Mouse (Mus musculus) C2C12 (cell line): ENCODE results near the gene Enpp3.
A peak's percentile ranks its signal among the peaks of the same experiment; 100 is the strongest.

Experiments
- CTCF ChIP-seq: IDR thresholded peaks from one replicate; pipeline ENCODE4 v1.5.1; 2011; ENCODE audit not compliant: control insufficient read depth, insufficient read depth, insufficient read length
- FOSL1 ChIP-seq: IDR thresholded peaks from one replicate; pipeline ENCODE4 v1.8.0; 2011; ENCODE audit warnings: mild to moderate bottlenecking, low read length; ENCODE audit not compliant: poor library complexity, insufficient read depth, severe bottlenecking

GRCm38 (mm10) chr10:24765151-24765755 lies 77.4 kb downstream of the Enpp3 start:
- TF ChIP-seq CTCF, result no peak
- peak; percentile 21 for TF ChIP-seq FOSL1
